Mouse (Mus musculus) erythroblast, embryonic 14.5 days (primary cell): ENCODE data around the gene Map1b.

ENCODE experiments used
- GATA1 ChIP-seq: IDR thresholded peaks from 2 replicates; pipeline ENCODE4 v1.6.1; 2012; ENCODE audit warnings: low read length, inconsistent platforms, mixed read lengths
- TAL1 ChIP-seq: IDR thresholded peaks from 3 replicates; pipeline ENCODE4 v1.6.1; 2012; ENCODE audit warnings: low read length, inconsistent platforms, mixed read lengths

DNA sequence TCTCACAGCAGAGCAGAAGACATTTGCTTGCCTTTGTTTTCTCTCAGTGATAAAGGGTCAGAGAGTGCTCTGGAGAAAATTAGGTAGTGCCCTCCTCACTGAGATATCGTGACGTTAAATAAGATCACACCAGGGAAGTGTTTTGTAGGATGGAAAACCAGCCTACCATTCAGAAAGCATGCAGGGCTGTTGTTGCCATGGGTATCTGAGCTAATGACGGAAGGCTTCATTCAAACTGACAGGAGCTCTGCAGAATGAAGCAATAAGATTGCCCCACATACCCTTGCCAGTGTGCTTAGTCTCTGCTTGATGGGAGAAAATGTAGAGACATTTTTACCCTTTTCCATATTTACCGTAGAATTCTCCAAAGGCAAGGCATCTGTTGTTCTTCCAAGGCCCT, 33.7 kb upstream of the Map1b start:
- TF ChIP-seq TAL1 (no peak), GATA1 (no peak)
